Mouse (Mus musculus) CH12.LX (cell line): ENCODE measurements around the gene Sidt1. TPM values are rescaled to one million over a fixed set of nuclear protein-coding genes. Genes with fewer than 3 reads are reported as not detected.

Source experiments
- DNase-seq: peaks from one replicate; pipeline ENCODE4 v3.0.0-alpha.2; 2013; ENCODE audit errors: extremely low read depth
- H3K27ac ChIP-seq: 2 replicates; pipeline ENCODE4 v1.5.1; 2012; ENCODE audit warnings: low read depth, mild to moderate bottlenecking, control low read depth, moderate library complexity; ENCODE audit not compliant: insufficient read depth
- H3K27me3 ChIP-seq: replicated peaks from 2 replicates; pipeline ENCODE3; 2012; ENCODE audit warnings: inconsistent platforms
- H3K36me3 ChIP-seq, 2 experiments: replicated peaks in 1 of 2; 2 replicates each; pipeline versions ENCODE3 to v1.6.1; 2012; ENCODE audit warnings: inconsistent platforms in 1 of 2, low read length in 1 of 2, mild to moderate bottlenecking in 1 of 2, mixed read lengths in 1 of 2, moderate library complexity in 1 of 2; ENCODE audit not compliant: control insufficient read depth in 1 of 2, insufficient read depth in 1 of 2
- H3K4me1 ChIP-seq, 2 experiments: 2 replicates each; pipeline ENCODE4 v1.6.1; 2012; ENCODE audit warnings: inconsistent platforms in 1 of 2, moderate library complexity in 1 of 2; ENCODE audit not compliant: insufficient read depth in 2 of 2, control insufficient read depth in 1 of 2
- H3K4me2 ChIP-seq: 2 replicates; pipeline ENCODE4 v1.6.1; 2012; ENCODE audit warnings: low read depth, mild to moderate bottlenecking, control low read depth; ENCODE audit not compliant: poor library complexity, insufficient read depth, severe bottlenecking
- H3K4me3 ChIP-seq, 3 experiments: fragments of 150-350 bp in 1 of 3; sonication (generic) in 1 of 3; replicated peaks in 1 of 3; 2 replicates each; pipeline versions ENCODE3 to v1.5.1; 2011 to 2012; ENCODE audit warnings: low read depth in 2 of 3, low read length in 2 of 3, mild to moderate bottlenecking in 2 of 3, moderate library complexity in 2 of 3, control low read depth in 1 of 3, improper control_type of control experiment in 1 of 3, inconsistent platforms in 1 of 3, mixed read lengths in 1 of 3; ENCODE audit not compliant: poor library complexity in 1 of 3
- H3K79me2 ChIP-seq: replicated peaks from 2 replicates; pipeline ENCODE4 v1.6.1; 2012; ENCODE audit warnings: mild to moderate bottlenecking, moderate library complexity; ENCODE audit not compliant: control insufficient read depth, poor library complexity, insufficient read depth, severe bottlenecking; ENCODE audit errors: extremely low read depth
- H3K9ac ChIP-seq: 2 replicates; pipeline ENCODE4 v1.6.1; 2012; ENCODE audit warnings: low read depth, mild to moderate bottlenecking, control low read depth, moderate library complexity; ENCODE audit not compliant: insufficient read depth
- H3K9me3 ChIP-seq: replicated peaks from 2 replicates; pipeline ENCODE3; 2012; ENCODE audit warnings: low read length, inconsistent platforms, mixed read lengths
- BHLHE40 ChIP-seq: IDR thresholded peaks from 2 replicates; pipeline ENCODE4 v1.6.1; 2011; ENCODE audit warnings: mild to moderate bottlenecking, low read depth, low read length, improper control_type of control experiment
- CHD1 ChIP-seq: IDR thresholded peaks from 2 replicates; pipeline ENCODE4 v1.6.1; 2012; ENCODE audit warnings: low read depth, low read length, improper control_type of control experiment, inconsistent platforms
- CHD2 ChIP-seq: IDR thresholded peaks from 2 replicates; pipeline ENCODE4 v1.6.1; 2011; ENCODE audit warnings: low read length, improper control_type of control experiment
- CTCF ChIP-seq, 2 experiments: IDR thresholded peaks in 1 of 2; conservative IDR thresholded peaks in 1 of 2; 2 replicates each; pipeline ENCODE4 v1.5.1; 2011 to 2012; ENCODE audit warnings: low read depth in 2 of 2, low read length in 2 of 2, improper control_type of control experiment in 1 of 2, inconsistent platforms in 1 of 2, mild to moderate bottlenecking in 1 of 2, moderate library complexity in 1 of 2
- E2F4 ChIP-seq: IDR thresholded peaks from 2 replicates; pipeline ENCODE4 v1.6.1; 2011; ENCODE audit warnings: low read depth, low read length, improper control_type of control experiment; ENCODE audit not compliant: insufficient replicate concordance
- ELF1 ChIP-seq: IDR thresholded peaks from 2 replicates; pipeline ENCODE4 v1.6.1; 2014; ENCODE audit warnings: low read depth, mild to moderate bottlenecking, inconsistent platforms, low read length, improper control_type of control experiment
- EP300 ChIP-seq: IDR thresholded peaks from 2 replicates; pipeline ENCODE4 v1.6.1; 2011; ENCODE audit warnings: low read length, improper control_type of control experiment
- ETS1 ChIP-seq: conservative IDR thresholded peaks from 2 replicates; pipeline ENCODE4 v1.6.1; 2012; ENCODE audit warnings: low read depth, mild to moderate bottlenecking, inconsistent platforms, low read length, improper control_type of control experiment, moderate library complexity
- GABPA ChIP-seq: IDR thresholded peaks from 2 replicates; pipeline ENCODE4 v1.6.1; 2012; ENCODE audit warnings: low read depth, low read length, improper control_type of control experiment, inconsistent platforms; ENCODE audit not compliant: insufficient replicate concordance
- HCFC1 ChIP-seq: IDR thresholded peaks from 2 replicates; pipeline ENCODE4 v1.6.1; 2012; ENCODE audit warnings: low read depth, mild to moderate bottlenecking, inconsistent platforms, low read length, improper control_type of control experiment
- IRF4 ChIP-seq: IDR thresholded peaks from 2 replicates; pipeline ENCODE4 v1.6.1; 2014; ENCODE audit warnings: low read depth, mild to moderate bottlenecking, inconsistent platforms, low read length, improper control_type of control experiment
- JUN ChIP-seq: IDR thresholded peaks from 2 replicates; pipeline ENCODE4 v1.6.1; 2011; ENCODE audit warnings: low read depth, mild to moderate bottlenecking, low read length, improper control_type of control experiment, moderate library complexity; ENCODE audit not compliant: insufficient read depth
- JUND ChIP-seq: conservative IDR thresholded peaks from 2 replicates; pipeline ENCODE4 v1.6.1; 2011; ENCODE audit warnings: low read depth, low read length, improper control_type of control experiment
- KAT2A ChIP-seq: IDR thresholded peaks from 2 replicates; pipeline ENCODE4 v1.6.1; 2012; ENCODE audit warnings: low read length, improper control_type of control experiment, inconsistent platforms; ENCODE audit not compliant: insufficient replicate concordance
- MAFK ChIP-seq: IDR thresholded peaks from 2 replicates; pipeline ENCODE4 v1.6.1; 2011; ENCODE audit warnings: low read length, improper control_type of control experiment; ENCODE audit not compliant: insufficient replicate concordance
- MAX ChIP-seq: IDR thresholded peaks from 2 replicates; pipeline ENCODE4 v1.6.1; 2011; ENCODE audit warnings: low read length, improper control_type of control experiment
- MAZ ChIP-seq: IDR thresholded peaks from 2 replicates; pipeline ENCODE4 v1.6.1; 2012; ENCODE audit warnings: low read depth, mild to moderate bottlenecking, inconsistent platforms, low read length, improper control_type of control experiment, moderate library complexity
- MEF2A ChIP-seq: IDR thresholded peaks from 2 replicates; pipeline ENCODE4 v1.6.1; 2014; ENCODE audit warnings: low read depth, mild to moderate bottlenecking, inconsistent platforms, low read length, improper control_type of control experiment, borderline replicate concordance
- MXI1 ChIP-seq: IDR thresholded peaks from 2 replicates; pipeline ENCODE4 v1.6.1; 2011; ENCODE audit warnings: mild to moderate bottlenecking, low read depth, low read length, improper control_type of control experiment
- MYC ChIP-seq: IDR thresholded peaks from 2 replicates; pipeline ENCODE4 v1.6.1; 2011; ENCODE audit warnings: low read depth, mild to moderate bottlenecking, improper control_type of control experiment, low read length
- NELFE ChIP-seq: IDR thresholded peaks from 2 replicates; pipeline ENCODE4 v1.6.1; 2011; ENCODE audit warnings: low read depth, low read length, improper control_type of control experiment
- NRF1 ChIP-seq: IDR thresholded peaks from 2 replicates; pipeline ENCODE4 v1.6.1; 2014; ENCODE audit warnings: low read depth, mild to moderate bottlenecking, inconsistent platforms, low read length, improper control_type of control experiment, moderate library complexity
- PAX5 ChIP-seq: IDR thresholded peaks from 2 replicates; pipeline ENCODE4 v1.6.1; 2012; ENCODE audit warnings: low read length, inconsistent platforms, mixed read lengths
- POLR2A ChIP-seq: IDR thresholded peaks from 2 replicates; pipeline ENCODE4 v1.6.1; 2011; ENCODE audit warnings: low read depth, mild to moderate bottlenecking, improper control_type of control experiment, low read length
- POLR2AphosphoS2 ChIP-seq: IDR thresholded peaks from 2 replicates; pipeline ENCODE4 v1.6.1; 2011; ENCODE audit warnings: low read depth, low read length, improper control_type of control experiment
- RAD21 ChIP-seq: IDR thresholded peaks from 2 replicates; pipeline ENCODE4 v1.6.1; 2011; ENCODE audit warnings: low read depth, mild to moderate bottlenecking, low read length, improper control_type of control experiment, moderate library complexity
- RCOR1 ChIP-seq: conservative IDR thresholded peaks from 2 replicates; pipeline ENCODE4 v1.6.1; 2012; ENCODE audit warnings: low read depth, mild to moderate bottlenecking, inconsistent platforms, low read length, improper control_type of control experiment
- SIN3A ChIP-seq: IDR thresholded peaks from 2 replicates; pipeline ENCODE4 v1.6.1; 2012; ENCODE audit warnings: low read length, improper control_type of control experiment, inconsistent platforms
- SMC3 ChIP-seq: IDR thresholded peaks from 2 replicates; pipeline ENCODE4 v1.6.1; 2011; ENCODE audit warnings: low read depth, low read length, improper control_type of control experiment
- TBP ChIP-seq: conservative IDR thresholded peaks from 2 replicates; pipeline ENCODE4 v1.6.1; 2011; ENCODE audit warnings: low read depth, low read length, improper control_type of control experiment
- TCF12 ChIP-seq: IDR thresholded peaks from 2 replicates; pipeline ENCODE4 v1.6.1; 2014; ENCODE audit warnings: low read depth, mild to moderate bottlenecking, inconsistent platforms, low read length, improper control_type of control experiment
- UBTF ChIP-seq: IDR thresholded peaks from 2 replicates; pipeline ENCODE4 v1.6.1; 2012; ENCODE audit warnings: low read depth, mild to moderate bottlenecking, inconsistent platforms, low read length, improper control_type of control experiment, moderate library complexity
- USF2 ChIP-seq: conservative IDR thresholded peaks from 2 replicates; pipeline ENCODE4 v1.6.1; 2011; ENCODE audit warnings: low read depth, low read length, improper control_type of control experiment
- ZKSCAN1 ChIP-seq: IDR thresholded peaks from 2 replicates; pipeline ENCODE4 v1.6.1; 2012; ENCODE audit warnings: low read depth, inconsistent platforms, low read length, improper control_type of control experiment, borderline replicate concordance
- ZMIZ1 ChIP-seq: IDR thresholded peaks from 2 replicates; pipeline ENCODE4 v1.6.1; 2012; ENCODE audit warnings: low read depth, mild to moderate bottlenecking, inconsistent platforms, low read length, improper control_type of control experiment
- ZNF384 ChIP-seq: IDR thresholded peaks from 2 replicates; pipeline ENCODE4 v1.6.1; 2012; ENCODE audit warnings: low read depth, low read length, improper control_type of control experiment, inconsistent platforms
- dilution Hi-C: fragments of 300-500 bp; cut with MboI; formaldehyde crosslinking; loops from 2 replicates; pipeline ENCODE4 v1.14.3; 2020; ENCODE audit warnings: low sequenced_read_pairs; ENCODE audit not compliant: extremely low pct_unique_long_range_greater_than_20kb, extremely low pct_ligation_motif_present
- in situ Hi-C: fragments of 300-500 bp; cut with MboI; formaldehyde crosslinking; loops from 3 replicates; pipeline ENCODE4 v1.14.3; 2019; ENCODE audit warnings: low sequenced_read_pairs, low pct_ligation_motif_present, low pct_unique_long_range_greater_than_20kb, mixed read lengths
- polyA plus RNA-seq: library from polyadenylated mRNA; unstranded; fragments of >175 nt; gene quantifications from 2 replicates; pipeline ENCODE4 v1.2.1, GENCODE M21; 2012; ENCODE audit warnings: low read depth; ENCODE audit not compliant: insufficient read length
- total RNA-seq, 2 experiments: library from RNA; depleted of rRNA; stranded (reverse); fragments of 300-350 nt in 1 of 2; fragments of >200 nt in 1 of 2; gene quantifications; 2 replicates each; pipeline ENCODE4 v1.2.3; 2012 to 2014

Sidt1 gene
- total and polyA plus RNA-seq, 3 experiments: not detected

- dilution Hi-C loops: no loop called here
Observed at GRCm38 (mm10) chr16:44347071-44347901, 14.3 kb upstream of the Sidt1 start, which contains the start of gene Spice1. Gene Spice1 (plus strand): TSS chr16:44347121.

DNA sequence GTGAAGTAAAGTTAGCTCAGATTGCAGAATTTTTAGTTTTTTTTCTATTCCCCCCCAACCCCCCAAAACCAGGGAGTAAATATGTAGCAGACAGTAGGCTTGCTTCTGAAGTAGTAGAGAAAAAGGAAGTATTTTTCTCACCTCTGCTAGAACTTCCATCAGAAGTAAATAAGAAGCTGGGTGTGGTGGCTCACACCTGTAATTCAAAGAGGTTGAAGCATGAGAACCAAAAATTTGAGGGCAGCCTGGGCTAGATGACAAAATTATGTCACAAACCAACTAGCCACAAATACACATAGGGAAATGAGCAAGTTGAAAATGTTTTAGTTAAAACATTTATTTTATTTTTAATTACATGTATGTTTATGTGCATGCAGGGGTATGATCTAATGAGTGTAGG, 4.5 kb upstream of the Sidt1 start:
- Histone ChIP-seq H3K27ac (no peak overlapping the region), H3K27me3 (no peaks in the 10 kb centered on the region), H3K4me2 (no peak overlapping the region), H3K4me3 (no peak overlapping the region), H3K36me3 (no peaks in the 10 kb centered on the region), H3K4me1 (peaks cover under 1 to 5% of the 10 kb centered on the region in 2 experiments; a peak in 1 of 4 replicates), H3K79me2 (no peaks in the 10 kb centered on the region), H3K9ac (no peak overlapping the region), H3K9me3 (no peaks in the 10 kb centered on the region)
- in situ Hi-C loops: no loop called here
- DNase-seq: no peak
- dilution Hi-C loops: no loop called here
- TF ChIP-seq SMC3: no peak
- TF ChIP-seq JUND: no peak
- TF ChIP-seq SIN3A: no peak
- TF ChIP-seq ETS1: no peak
- TF ChIP-seq CHD1: no peak
- no peak for TF ChIP-seq ZNF384
- no peak for TF ChIP-seq IRF4
- TF ChIP-seq NRF1: no peak
- no peak for TF ChIP-seq POLR2A
- no peak for TF ChIP-seq ZKSCAN1
- TF ChIP-seq MAZ: no peak
- no peak for TF ChIP-seq RAD21
- TF ChIP-seq MYC: no peak
- no peak for TF ChIP-seq MEF2A
- no peak for TF ChIP-seq PAX5
- TF ChIP-seq UBTF: no peak
- TF ChIP-seq POLR2AphosphoS2: no peak
- TF ChIP-seq, all 38 proteins: peak for 0

More at GRCm38 (mm10) chr16:44347071-44347901, 14.3 kb upstream of the Sidt1 start, which contains the start of gene Spice1:
- H3K79me2 ChIP-seq: no peaks in the 10 kb centered on the region; the same call in 1 of the 2 replicates
- no peaks in the 10 kb centered on the region for H3K27me3 ChIP-seq
- peak within 1 kb of the TSS; percentile 86 for H3K4me2 ChIP-seq
- peak within 1 kb of the TSS; percentile 79 for H3K9ac ChIP-seq
- H3K27ac ChIP-seq: peak within 1 kb of the TSS; percentile 26; the same call in 1 of the 2 replicates
- H3K4me3 ChIP-seq: peak within 1 kb of the TSS; percentile 67 to 82 (median 69)
- peaks cover 0 to 1% of the 10 kb centered on the region in 2 experiments for H3K36me3 ChIP-seq
- peaks cover 4 to 12% of the 10 kb centered on the region in 2 experiments for H3K4me1 ChIP-seq
- TF ChIP-seq RAD21 (peak; percentile 45), HCFC1 (peak; percentile 79), UBTF (0 out of 2 replicates have a peak, but pooled peaks have one; percentile 47), KAT2A (peak; percentile 64; the same call in 1 of the 2 replicates), POLR2AphosphoS2 (peak; percentile 84; the same call in 1 of the 2 replicates), NELFE (peak; percentile 92), IRF4 (no peak), SIN3A (peak; percentile 98), EP300 (no peak), PAX5 (no peak), TCF12 (peak; percentile 76; the same call in 1 of the 2 replicates), BHLHE40 (peak; percentile 51; the same call in 1 of the 2 replicates), CHD1 (no peak), ZNF384 (no peak), MAZ (0 out of 2 replicates have a peak, but pooled peaks have one; percentile 31), MXI1 (peak; percentile 99), TBP (peak; percentile 64; the same call in 1 of the 2 replicates), CHD2 (no peak), CTCF (conservative IDR thresholded peaks at IDR 0.05 in 1 of 2, IDR thresholded peaks at IDR 0.05 in 1 of 2; ENCODE audit: low read depth in 2 of 2, low read length in 2 of 2) (peak in 1 of 2 experiments; percentile 61; a peak in 2 of 4 replicates), RCOR1 (no peak), GABPA (no peak), ELF1 (peak; percentile 89), POLR2A (peak; percentile 89), NRF1 (peak; percentile 91), MAX (peak; percentile 80; the same call in 1 of the 2 replicates), MAFK (no peak), SMC3 (peak; percentile 21), JUN (no peak), ZMIZ1 (peak; percentile 92; the same call in 1 of the 2 replicates), MEF2A (peak; percentile 26; the same call in 1 of the 2 replicates), MYC (peak; percentile 28; the same call in 1 of the 2 replicates), USF2 (no peak), E2F4 (peak; percentile 67; the same call in 1 of the 2 replicates)
- TF ChIP-seq, all 38 proteins: peak for 22
- DNase-seq: peak; percentile 96
- in situ Hi-C loops: loop anchor here (10.0 kb wide), 1 partner anchor 92 kb away; no protein-coding TSS in a partner anchor
- no peaks in the 10 kb centered on the region for H3K9me3 ChIP-seq
